Mouse (Mus musculus) gastrocnemius, postnatal 25 days (tissue): Measurements from ENCODE around the gene Pnkd. TPM values are rescaled to one million over a fixed set of nuclear protein-coding genes. Genes with fewer than 3 reads are reported as not detected.
A peak's percentile ranks its signal among the peaks of the same experiment; 100 is the strongest.
"Not testable (repeated sequence)": the region's sequence is repeated elsewhere in the genome, so short reads cannot be mapped to it uniquely, and the experiment has no call there.

Experiments
- DNase-seq: peaks from one replicate; pipeline ENCODE4 v3.0.0; 2022
- total RNA-seq, 2 experiments: library from RNA; stranded (reverse); gene quantifications; 1 replicate in 1 of 2; 2 replicates in 1 of 2; pipeline ENCODE4 v1.2.3; 2021

The Pnkd gene
- total RNA-seq, 2 experiments from 2014 or later, result 56.7 to 58.0 TPM

- no peak for DNase-seq
These were observed 11.7 kb downstream of the Pnkd start for GRCm38 (mm10) chr1:74296477-74296876.

GRCm38 (mm10) chr1:74297269-74297668, 12.5 kb downstream of the Pnkd start:
- DNase-seq, result peak; percentile 69

- no peak for DNase-seq
These were observed 13.5 kb downstream of the Pnkd start for GRCm38 (mm10) chr1:74298157-74298750.

- peak; percentile 81 for DNase-seq
These were observed 14.3 kb downstream of the Pnkd start for GRCm38 (mm10) chr1:74298996-74299395.

GRCm38 (mm10) chr1:74300347-74301110, 15.8 kb downstream of the Pnkd start:
- DNase-seq, result no peak

GRCm38 (mm10) chr1:74302229-74302628, 17.5 kb downstream of the Pnkd start:
- no peak for DNase-seq

GRCm38 (mm10) chr1:74302835-74303234, 18.1 kb downstream of the Pnkd start:
- DNase-seq, result no peak

GRCm38 (mm10) chr1:74303509-74304338, 19.0 kb downstream of the Pnkd start:
- DNase-seq, result peak; percentile 82

- DNase-seq, result no peak
These were observed 19.6 kb downstream of the Pnkd start for GRCm38 (mm10) chr1:74304339-74304790.

- DNase-seq, result no peak
These were observed 20.2 kb downstream of the Pnkd start for GRCm38 (mm10) chr1:74304946-74305345.

- DNase-seq, result no peak
These were observed 20.8 kb downstream of the Pnkd start, which contains the start of gene Tmbim1 for GRCm38 (mm10) chr1:74305522-74305921. Tmbim1 (minus strand) TSS chr1:74305622.

- DNase-seq, result no peak
These were observed 22.4 kb downstream of the Pnkd start for GRCm38 (mm10) chr1:74307146-74307545.

- no peak for DNase-seq
These were observed 23.6 kb downstream of the Pnkd start for GRCm38 (mm10) chr1:74308001-74308964.

GRCm38 (mm10) chr1:74309767-74310166, 25.0 kb downstream of the Pnkd start:
- no peak for DNase-seq

GRCm38 (mm10) chr1:74313049-74313692, 28.4 kb downstream of the Pnkd start:
- no peak for DNase-seq

GRCm38 (mm10) chr1:74314796-74315195, 30.1 kb downstream of the Pnkd start:
- DNase-seq, result no peak

- DNase-seq, result no peak
These were observed 31.5 kb downstream of the Pnkd start for GRCm38 (mm10) chr1:74316114-74316827.

- no peak for DNase-seq
These were observed 34.0 kb downstream of the Pnkd start for GRCm38 (mm10) chr1:74318711-74319110.

GRCm38 (mm10) chr1:74321396-74321795, 36.7 kb downstream of the Pnkd start:
- no peak for DNase-seq

- DNase-seq, result not testable (repeated sequence)
These were observed 42.2 kb downstream of the Pnkd start for GRCm38 (mm10) chr1:74326916-74327315.
